Mouse (Mus musculus): Measurements from ENCODE around the gene H2-M10.1. TPM values are rescaled to one million over a fixed set of nuclear protein-coding genes. Genes with fewer than 3 reads are reported as not detected.

The H2-M10.1 gene
- not detected in 2 replicates for polyA plus RNA-seq (2012; rRNA removed)

GRCm38 (mm10) chr17:36326055-36326454 lies at the start of gene H2-M10.1:
Gene H2-M10.1, minus strand, starts transcription at chr17:36326155.

GRCm38 (mm10) chr17:36368317-36368716 lies 42.4 kb upstream of the H2-M10.1 start, which contains the start of gene H2-M10.3:
Gene H2-M10.3, minus strand, starts transcription at chr17:36368417.

GRCm38 (mm10) chr17:36286390-36286789 lies 39.6 kb downstream of the H2-M10.1 start, which contains the start of gene H2-M10.2:
Gene H2-M10.2, minus strand, starts transcription at chr17:36286490.

Other genes starting within 250 kb of the H2-M10.1 start
- not detected in 2 replicates for gene Gm19684, start 204.5 kb downstream of the H2-M10.1 start, polyA plus RNA-seq (2012; rRNA removed)
- gene Gm7030, start 196.7 kb downstream of the H2-M10.1 start, polyA plus RNA-seq (2012; rRNA removed): not detected in 2 replicates
- gene Gm8909, start 157.6 kb downstream of the H2-M10.1 start, polyA plus RNA-seq (2012; rRNA removed): not detected in 2 replicates
- gene H2-T3, start 135.9 kb downstream of the H2-M10.1 start, polyA plus RNA-seq (2012; rRNA removed): not detected in 2 replicates
- 103 and 109 TPM in 2 replicates for gene Rpp21, start 68.1 kb downstream of the H2-M10.1 start, polyA plus RNA-seq (2012; rRNA removed)
- gene Trim39, start 53.9 kb downstream of the H2-M10.1 start, polyA plus RNA-seq (2012; rRNA removed): 42.3 and 44.5 TPM in 2 replicates
- not detected in 2 replicates for gene H2-M10.2, start 39.7 kb downstream of the H2-M10.1 start, polyA plus RNA-seq (2012; rRNA removed)
- not detected in 2 replicates for gene H2-M10.3, start 42.3 kb upstream of the H2-M10.1 start, polyA plus RNA-seq (2012; rRNA removed)
- not detected in 2 replicates for gene H2-M10.4, start 136.2 kb upstream of the H2-M10.1 start, polyA plus RNA-seq (2012; rRNA removed)
- not detected in 2 replicates for gene H2-M11, start 220.9 kb upstream of the H2-M10.1 start, polyA plus RNA-seq (2012; rRNA removed)

Data from central nervous system, embryonic 18 days (tissue).